Mouse (Mus musculus) lung, embryonic 16.5 days (tissue): Measurements from ENCODE around the gene Tmem181a. TPM values are rescaled to one million over a fixed set of nuclear protein-coding genes. Genes with fewer than 3 reads are reported as not detected.

Source experiments
- polyA plus RNA-seq: library from polyadenylated mRNA; unstranded; fragments of >200 nt; fragmentation: Nextera tagmentation; extraction: Ambion mirVana; gene quantifications from 2 replicates; pipeline ENCODE4 v1.2.1, GENCODE M21; 2015

Tmem181a gene
- polyA plus RNA-seq, 1 experiment from 2014 or later, result 20.6 TPM

Other genes starting within 250 kb of the Tmem181a start
- gene Serac1, start 177.1 kb upstream of the Tmem181a start, polyA plus RNA-seq, result 4.4 TPM in 2 replicates
- 172 and 179 TPM in 2 replicates for gene Gtf2h5, start 177.1 kb upstream of the Tmem181a start, polyA plus RNA-seq
- 56.0 and 72.9 TPM in 2 replicates for gene Tulp4, start 150.4 kb upstream of the Tmem181a start, polyA plus RNA-seq
- 17.4 and 18.4 TPM in 2 replicates for gene Dynlt1a, start 60.6 kb downstream of the Tmem181a start, polyA plus RNA-seq
- 525 and 538 TPM in 2 replicates for gene Dynlt1b, start 173.3 kb downstream of the Tmem181a start, polyA plus RNA-seq